7 mouse cellular contexts compared by ENCODE assay signal in the genomic region with DNA sequence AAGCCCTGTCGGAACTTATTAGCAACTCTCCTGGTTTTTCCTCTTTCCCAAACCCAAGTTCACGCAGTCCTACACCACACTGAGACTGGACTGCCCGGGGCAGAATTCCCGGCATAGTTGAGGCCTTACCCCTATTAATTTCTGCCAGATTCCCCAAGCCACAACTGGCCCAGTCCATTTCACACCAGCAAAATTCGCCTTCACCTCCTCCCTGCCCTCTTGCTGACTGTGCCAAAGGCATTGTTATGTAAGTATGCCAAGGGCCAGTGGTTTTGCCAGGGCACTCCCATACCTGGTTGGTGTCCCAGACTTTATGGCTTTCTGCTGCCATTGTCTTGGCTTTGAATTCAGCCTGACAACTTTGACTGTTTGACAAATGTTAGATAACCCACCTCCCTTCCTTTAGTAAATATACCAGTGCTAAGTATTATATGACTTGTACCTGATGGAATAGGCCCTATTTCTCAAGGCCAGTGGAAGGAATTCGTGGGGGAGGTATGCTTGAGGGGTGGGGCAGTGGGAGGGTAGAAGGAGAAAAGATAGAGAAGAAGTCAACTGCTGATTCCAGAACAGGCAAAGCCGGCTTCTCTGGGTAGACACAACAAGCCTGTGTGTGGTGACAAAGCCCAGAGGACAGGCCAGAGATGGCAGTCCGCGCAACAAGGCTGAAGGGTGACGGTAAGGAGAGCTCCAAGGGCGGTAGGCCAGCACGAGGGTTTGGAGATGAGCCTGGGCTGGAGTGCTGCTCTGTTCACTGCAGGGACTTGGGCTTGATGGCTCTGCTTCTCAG.
DNase-seq lines count a peak whose midpoint lies in the region; ATAC-seq and TF ChIP-seq lines count a peak whose summit lies in the region.

No protein-coding gene starts in this region.

- H3K79me2 ChIP-seq in myocyte (ENCODE audit: control insufficient read depth, insufficient read depth): peaks cover 11% of the 10 kb centered on the region

- no peaks in the 10 kb centered on the region for H3K36me3 ChIP-seq in embryonic facial prominence, embryonic 11.5 days (replicated peaks; ENCODE audit: control insufficient read depth, insufficient read depth, low read depth, low read length)
- no peaks in the 10 kb centered on the region for H3K36me3 ChIP-seq in kidney, embryonic 15.5 days
- H3K36me3 ChIP-seq in myocyte (ENCODE audit: control insufficient read depth, insufficient read depth): no peaks in the 10 kb centered on the region
- no peaks in the 10 kb centered on the region for H3K36me3 ChIP-seq in midbrain, embryonic 14.5 days (ENCODE audit: control insufficient read depth, insufficient read depth, low read length)

- WGBS in embryonic facial prominence, embryonic 11.5 days: 49% methylated on average over 12 of the region's 12 CpGs
- 52% methylated on average over 12 of the region's 12 CpGs for WGBS in kidney, embryonic 15.5 days
- WGBS in midbrain, embryonic 14.5 days: 85% methylated on average over 12 of the region's 12 CpGs

- no peaks in the 10 kb centered on the region; the same call in none of the 2 replicates for H3K4me1 ChIP-seq in embryonic facial prominence, embryonic 11.5 days (ENCODE audit: control insufficient read depth, insufficient read depth, low read length)
- H3K4me1 ChIP-seq in kidney, embryonic 15.5 days: peaks cover 58% of the 10 kb centered on the region
- 0 out of 2 replicates have a peak, but pooled peaks cover 3% of the 10 kb centered on the region for H3K4me1 ChIP-seq in midbrain, embryonic 14.5 days (ENCODE audit: control insufficient read depth, insufficient read depth, low read length)

- ATAC-seq in embryonic facial prominence, embryonic 11.5 days (replicated peaks; ENCODE audit: insufficient number of reproducible peaks, low FRiP score, low TSS enrichment, low read depth): no peak
- peak; percentile 64 for ATAC-seq in kidney, embryonic 15.5 days (replicated peaks; ENCODE audit: low FRiP score)
- ATAC-seq in midbrain, embryonic 14.5 days (ENCODE audit: low FRiP score, low TSS enrichment): no peak

- H3K9ac ChIP-seq in embryonic facial prominence, embryonic 11.5 days (replicated peaks; ENCODE audit: low read length): no peak overlapping the region
- H3K9ac ChIP-seq in kidney, embryonic 15.5 days: no peak overlapping the region
- no peak overlapping the region for H3K9ac ChIP-seq in midbrain, embryonic 14.5 days (replicated peaks; ENCODE audit: low read length)

- intact Hi-C loops in left cerebral cortex, postnatal 4 days (cut with DNase I): no loop called here

- no peak overlapping the region for H3K4me3 ChIP-seq in embryonic facial prominence, embryonic 11.5 days (ENCODE audit: low read depth, low read length)
- H3K4me3 ChIP-seq in kidney, embryonic 15.5 days (replicated peaks): no peak overlapping the region
- H3K4me3 ChIP-seq in myocyte: no peak overlapping the region
- no peak overlapping the region for H3K4me3 ChIP-seq in midbrain, embryonic 14.5 days (replicated peaks; ENCODE audit: low read depth, low read length)

- H3K4me2 ChIP-seq in embryonic facial prominence, embryonic 11.5 days (ENCODE audit: low read depth, low read length): no peak overlapping the region
- peak overlapping the region; percentile 28 for H3K4me2 ChIP-seq in kidney, embryonic 15.5 days
- H3K4me2 ChIP-seq in myocyte (ENCODE audit: low read depth): peak overlapping the region; percentile 28
- H3K4me2 ChIP-seq in midbrain, embryonic 14.5 days (ENCODE audit: low read length): no peak overlapping the region

- peak overlapping the region; percentile 16; the same call in 1 of the 2 replicates for H3K27ac ChIP-seq in embryonic facial prominence, embryonic 11.5 days (replicated peaks; ENCODE audit: low read depth, low read length)
- peak overlapping the region; percentile 77 for H3K27ac ChIP-seq in kidney, embryonic 15.5 days
- H3K27ac ChIP-seq in midbrain, embryonic 14.5 days (replicated peaks; ENCODE audit: low read depth, low read length): no peak overlapping the region

- no peak overlapping the region for H3ac ChIP-seq in myocyte (ENCODE audit: control insufficient read depth, insufficient read length)

- peak; percentile 33 for DNase-seq in left cerebral cortex, postnatal 4 days
- no peak for DNase-seq in left cerebral cortex, adult 18-20 months (ENCODE audit: low spot score in 2 of 2)
- peak; percentile 46 for DNase-seq in embryonic facial prominence, embryonic 11.5 days (ENCODE audit: low spot score)
- no peak for DNase-seq in midbrain, embryonic 14.5 days
- DNase-seq in right cerebral cortex, adult 2 months (ENCODE audit: low spot score in 2 of 2): no peak

- H3K9me3 ChIP-seq in embryonic facial prominence, embryonic 11.5 days (replicated peaks; ENCODE audit: control insufficient read depth, low read length): no peaks in the 10 kb centered on the region
- no peaks in the 10 kb centered on the region for H3K9me3 ChIP-seq in kidney, embryonic 15.5 days (replicated peaks)
- no peaks in the 10 kb centered on the region for H3K9me3 ChIP-seq in midbrain, embryonic 14.5 days (ENCODE audit: control insufficient read depth, low read length)

- no peaks in the 10 kb centered on the region for H3K27me3 ChIP-seq in embryonic facial prominence, embryonic 11.5 days (ENCODE audit: control insufficient read depth, insufficient read depth, low read length)
- H3K27me3 ChIP-seq in kidney, embryonic 15.5 days: no peaks in the 10 kb centered on the region
- H3K27me3 ChIP-seq in myocyte (ENCODE audit: control insufficient read depth, insufficient read depth, insufficient read length): no peaks in the 10 kb centered on the region
- H3K27me3 ChIP-seq in midbrain, embryonic 14.5 days (ENCODE audit: control insufficient read depth, insufficient read depth, low read length): no peaks in the 10 kb centered on the region

- TF ChIP-seq POLR2A in myocyte (IDR thresholded peaks at IDR 0.05; ENCODE audit: insufficient read length, low read depth): no peak

TF ChIP-seq in myocyte, 11 proteins besides CTCF, POLR2A, EP300 and RAD21:
- TF ChIP-seq CEBPB (IDR thresholded peaks at IDR 0.05; ENCODE audit: insufficient read depth, poor library complexity, severe bottlenecking) (no peak), MYOD1 (IDR thresholded peaks at IDR 0.05; ENCODE audit: control insufficient read depth in 1 of 3, insufficient read length in 2 of 3, low read depth in 2 of 3) (no peak), E2F4 (IDR thresholded peaks at IDR 0.05; ENCODE audit: insufficient read depth) (no peak), POLR2AphosphoS2 (IDR thresholded peaks at IDR 0.05; ENCODE audit: insufficient read length, low read depth) (no peak), MYOG (IDR thresholded peaks at IDR 0.05; ENCODE audit: control insufficient read depth in 1 of 3, insufficient read depth in 1 of 3, insufficient read length in 2 of 3, low read depth in 2 of 3) (peak in 1 of 3 experiments; percentile 16)

Comparison
In these comparisons a context has a peak if more than half of its experiments do, and no peak if none do; other contexts are left out.
1. DNase-seq: peak in left cerebral cortex, postnatal 4 days (single experiment) and embryonic facial prominence, embryonic 11.5 days (single experiment); none in left cerebral cortex, adult 18-20 months (0 of 2), midbrain, embryonic 14.5 days (single experiment) and right cerebral cortex, adult 2 months (0 of 2).
2. H3K4me2 ChIP-seq: peak in kidney, embryonic 15.5 days (single experiment) and myocyte (single experiment); none in embryonic facial prominence, embryonic 11.5 days (single experiment) and midbrain, embryonic 14.5 days (single experiment).